In genomic region chr5:120927036-120927435, GRCm38 (mm10) we compare ENCODE assay signal across 16 mouse cellular contexts. TPM values are rescaled to one million over a fixed set of nuclear protein-coding genes. Genes with fewer than 3 reads are reported as not detected.
DNase-seq lines count a peak whose midpoint lies in the region; TF ChIP-seq lines count a peak whose summit lies in the region.
"Had no signal": no experiment of that assay in that cellular context is flagged by ENCODE, and none has a peak within 500 bp of the region (broad histone marks: within the 10 kb centered on the region; RNA-seq: fewer than 3 reads in every experiment).

No protein-coding gene starts in this region.

- no peak for TF ChIP-seq EP300 in heart, adult 2 months (IDR thresholded peaks at IDR 0.05; ENCODE audit: insufficient read depth, low read depth, low read length)

- intact Hi-C loops in heart, adult 2 months (cut with DNase I): loop anchor here (10.0 kb wide), 1 partner anchor 132 kb away; the partner anchor contains the start of gene Oas1e

- no peak for DNase-seq in heart, adult 2 months
- DNase-seq in heart, adult 8-10 months (ENCODE audit: low spot score): no peak
- no peak for DNase-seq in lung, adult 2 months
- no peak for DNase-seq in lung, adult 18-20 months
- DNase-seq in brain, embryonic 14.5 days (ENCODE audit: low read depth): no peak
- DNase-seq in naive thymus-derived CD4-positive, alpha-beta T cell, adult 2 months (ENCODE audit: low read depth): peak; percentile 5
- no peak for DNase-seq in B cell, adult 2 months
- no peak for DNase-seq in thymus, postnatal 14 days
- DNase-seq: heart, postnatal 14 days; kidney, postnatal 25 days had no signal

- WGBS in heart, adult 2 months: 9% methylated on average over 1 of the region's 1 CpGs
- 3% methylated on average over 1 of the region's 1 CpGs for WGBS in lung, adult 2 months

- TF ChIP-seq POLR2A in heart, adult 2 months (IDR thresholded peaks at IDR 0.05; ENCODE audit: insufficient read depth, low read depth, low read length): no peak
- TF ChIP-seq POLR2A in lung, adult 2 months (IDR thresholded peaks at IDR 0.05; ENCODE audit: borderline replicate concordance, extremely low read depth, low read depth, low read length): no peak
- no peak for TF ChIP-seq POLR2A in brain, embryonic 14.5 days (IDR thresholded peaks at IDR 0.05; ENCODE audit: borderline replicate concordance, extremely low read depth, insufficient read depth, insufficient read length, poor library complexity, severe bottlenecking)

- no peaks in the 10 kb centered on the region for H3K79me2 ChIP-seq in heart, adult 2 months (replicated peaks; ENCODE audit: control insufficient read depth, insufficient read depth, low read length)

- TF ChIP-seq CTCF in heart, adult 2 months (IDR thresholded peaks at IDR 0.05): peak; percentile 28; the same call in 1 of the 2 replicates
- peak; percentile 11; the same call in 1 of the 2 replicates for TF ChIP-seq CTCF in lung, adult 2 months (IDR thresholded peaks at IDR 0.05; ENCODE audit: insufficient read depth, low read length)
- TF ChIP-seq CTCF in brain, embryonic 14.5 days (IDR thresholded peaks at IDR 0.05; ENCODE audit: borderline replicate concordance, extremely low read depth, insufficient read depth, insufficient read length): peak; percentile 43; the same call in 1 of the 2 replicates

- H3K27ac ChIP-seq in heart, adult 2 months: no peak overlapping the region
- H3K27ac ChIP-seq: limb, embryonic 10.5 days; neural tube, embryonic 13.5 days had no signal

- no peaks in the 10 kb centered on the region for H3K36me3 ChIP-seq in heart, adult 2 months (ENCODE audit: control insufficient read depth, insufficient read depth, low read length)
- H3K36me3 ChIP-seq: limb, embryonic 10.5 days; neural tube, embryonic 13.5 days had no signal

- no peaks in the 10 kb centered on the region for H3K27me3 ChIP-seq in heart, adult 2 months (ENCODE audit: control insufficient read depth, insufficient read depth, low read length)
- H3K27me3 ChIP-seq: neural tube, embryonic 13.5 days had no signal

- no peaks in the 10 kb centered on the region for H3K4me1 ChIP-seq in heart, adult 2 months (ENCODE audit: control insufficient read depth, insufficient read depth, low read length)
- H3K4me1 ChIP-seq in lung, adult 2 months (ENCODE audit: control insufficient read depth, insufficient read depth, low read length): no peaks in the 10 kb centered on the region
- H3K4me1 ChIP-seq: limb, embryonic 10.5 days; megakaryocyte, embryonic 14.5 days; neural tube, embryonic 13.5 days had no signal

- no peak overlapping the region for H3K4me3 ChIP-seq in heart, adult 2 months
- H3K4me3 ChIP-seq in lung, adult 2 months (replicated peaks; ENCODE audit: extremely low read depth, low read depth, low read length): no peak overlapping the region
- H3K4me3 ChIP-seq: limb, embryonic 10.5 days; megakaryocyte, embryonic 14.5 days; neural tube, embryonic 13.5 days had no signal

- no peak overlapping the region for H3K9ac ChIP-seq in heart, adult 2 months (ENCODE audit: low read depth, low read length)
- H3K9ac ChIP-seq: neural tube, embryonic 13.5 days had no signal

RNA-seq across cellular contexts. Expression of gene Oas1d, which starts 12.7 kb away (rescaled TPM):
- total RNA-seq in heart, adult 2 months (2021): not detected
- not detected in 2 replicates for polyA plus RNA-seq in heart, adult 2 months (2012; rRNA removed)
- not detected for total RNA-seq in heart, adult 8-10 months (2022)
- 0.05 TPM in 1 of 2 replicates, not detected in the other for polyA plus RNA-seq in lung, adult 2 months (2012; rRNA removed)
- 0.11 TPM in 1 of 2 replicates, not detected in the other for polyA plus RNA-seq in brain, embryonic 14.5 days (2012; rRNA removed)
- total RNA-seq: adrenal gland, postnatal 4 days; gastrocnemius, adult 8-10 months; heart, postnatal 14 days had no signal
- polyA plus RNA-seq: embryonic facial prominence, embryonic 14.5 days; limb, embryonic 10.5 days; neural tube, embryonic 13.5 days had no signal

RNA-seq across cellular contexts. Expression of gene Oas1a, which starts 19.7 kb away (rescaled TPM):
- under 1 TPM; 0.63 to 0.84 TPM for total RNA-seq in heart, adult 2 months (2021)
- polyA plus RNA-seq in heart, adult 2 months (2012; rRNA removed): 2.6 and 3.4 TPM in 2 replicates
- total RNA-seq in heart, adult 8-10 months (2022): under 1 TPM; 0.24 to 0.46 (median 0.34) TPM
- polyA plus RNA-seq in lung, adult 2 months (2012; rRNA removed): 6.0 and 7.2 TPM in 2 replicates
- 0.32 and 0.56 TPM in 2 replicates for polyA plus RNA-seq in brain, embryonic 14.5 days (2012; rRNA removed)
- total RNA-seq: gastrocnemius, adult 8-10 months had no signal

RNA-seq across cellular contexts. Expression of gene Oas1g, which starts 39.6 kb away (rescaled TPM):
- under 1 TPM in 1 of 2 experiments, not detected in 1; 0.34 TPM for total RNA-seq in heart, adult 2 months (2021)
- 1.0 and 1.5 TPM in 2 replicates for polyA plus RNA-seq in heart, adult 2 months (2012; rRNA removed)
- total RNA-seq in heart, adult 8-10 months (2022): under 1 TPM in 1 of 4 experiments, not detected in 3; 0.43 TPM
- polyA plus RNA-seq in lung, adult 2 months (2012; rRNA removed): 1.4 and 1.6 TPM in 2 replicates
- 0.10 and 0.16 TPM in 2 replicates for polyA plus RNA-seq in brain, embryonic 14.5 days (2012; rRNA removed)
- total RNA-seq: gastrocnemius, adult 8-10 months; heart, postnatal 14 days had no signal
